Mouse (Mus musculus) cerebellum, postnatal 25 days (tissue): Measurements from ENCODE around the gene Tap1.

Source experiments
- DNase-seq, 2 experiments: peaks; one replicate each; pipeline ENCODE4 v3.0.0; 2021; ENCODE audit warnings: mixed read lengths in 2 of 2

Gene Tap1

DNA sequence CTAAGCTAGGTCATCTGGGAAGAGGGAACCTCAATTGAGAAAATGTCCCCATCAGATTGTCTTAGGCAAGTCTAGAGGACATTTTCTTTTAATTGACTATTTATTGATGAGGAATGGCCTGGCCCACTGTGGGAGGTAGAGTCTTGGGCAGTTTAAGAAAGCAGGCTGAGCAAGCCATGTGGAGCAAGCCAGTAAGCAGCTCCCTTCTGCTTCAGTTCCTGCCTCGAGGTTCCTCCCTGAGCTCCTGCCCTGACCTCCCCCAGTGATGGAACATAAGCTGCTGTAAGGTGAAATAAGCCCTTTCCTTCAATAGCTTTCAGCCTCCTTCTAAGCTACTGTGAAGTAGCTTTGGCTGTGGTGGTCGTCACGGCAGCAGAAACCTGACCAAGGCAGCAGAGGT is 50.4 kb downstream of the Tap1 start:
- DNase-seq = no peak

- DNase-seq = peak in 1 of 2 experiments; percentile 14
Observed at GRCm38 (mm10) chr17:34238706-34239105, 51.4 kb downstream of the Tap1 start, which contains the start of gene H2-Ob. Gene H2-Ob, plus strand, starts transcription at chr17:34238903.

GRCm38 (mm10) chr17:34239601-34240041 is 52.3 kb downstream of the Tap1 start:
- no peak for DNase-seq

DNA sequence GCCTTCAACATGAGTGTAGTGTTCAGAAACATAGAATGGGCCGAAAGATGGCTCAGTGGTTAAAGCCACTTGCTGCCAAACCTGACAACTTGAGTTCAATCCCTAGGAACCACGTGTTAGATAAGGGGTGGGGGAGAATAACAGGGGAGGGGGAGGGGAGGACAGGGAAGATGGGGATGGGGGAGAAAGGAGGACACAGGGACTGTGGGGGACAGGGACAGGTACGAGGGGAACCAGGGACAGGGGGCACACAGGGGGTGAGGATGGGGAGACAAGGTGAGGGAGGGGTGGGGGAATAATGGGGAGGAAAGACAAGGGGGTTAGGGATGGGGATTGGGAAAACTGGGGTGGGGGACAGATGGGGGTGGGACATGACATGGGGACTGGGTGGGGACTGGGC is 53.0 kb downstream of the Tap1 start:
- no peak for DNase-seq

DNA sequence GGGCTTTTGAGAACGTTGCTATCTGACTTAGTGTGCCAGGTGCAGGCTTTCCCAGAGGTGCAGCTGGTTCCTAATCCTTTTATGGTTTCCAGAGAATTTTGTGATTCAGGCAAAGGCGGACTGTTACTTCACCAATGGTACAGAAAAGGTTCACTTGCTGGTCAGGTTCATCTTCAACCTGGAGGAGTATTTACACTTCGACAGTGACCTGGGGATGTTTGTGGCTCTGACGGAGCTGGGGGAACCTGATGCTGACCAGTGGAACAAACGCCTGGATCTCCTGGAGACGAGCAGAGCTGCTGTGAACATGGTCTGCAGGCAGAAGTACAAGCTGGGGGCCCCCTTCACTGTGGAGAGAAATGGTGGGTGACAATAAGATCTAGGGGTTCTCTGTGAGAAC is 53.6 kb downstream of the Tap1 start:
- no peak for DNase-seq

DNA sequence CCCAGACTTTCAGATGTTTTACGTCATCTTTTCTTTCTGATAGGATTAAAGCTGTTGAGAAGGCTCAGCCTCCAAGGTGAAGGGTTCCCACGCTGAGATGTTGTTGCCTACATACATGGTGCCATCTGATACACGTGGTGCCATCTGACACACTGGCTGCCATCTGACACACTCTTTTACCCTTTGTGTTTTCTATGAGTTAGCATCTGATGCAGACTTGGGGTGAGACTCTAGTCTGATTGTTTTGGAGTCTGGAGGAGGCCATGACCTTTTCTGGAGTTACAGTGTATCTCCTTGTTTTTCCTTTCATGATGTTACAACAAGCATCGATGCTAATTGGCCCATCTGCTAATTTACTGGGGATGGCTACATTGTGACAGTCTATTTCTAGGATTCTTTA is 57.3 kb downstream of the Tap1 start:
- DNase-seq = no peak
